Mouse (Mus musculus) neural tube, embryonic 14.5 days (tissue): Measurements from ENCODE around the gene Syngr2. TPM values are rescaled to one million over a fixed set of nuclear protein-coding genes. Genes with fewer than 3 reads are reported as not detected.

Experiments
- ATAC-seq: fragments of 200-750 bp; cut with Nextera tagmentation; 2 replicates; pipeline ENCODE4 v1.8.0; 2017; ENCODE audit warnings: low read depth, mild to moderate bottlenecking, moderate TSS enrichment, moderate library complexity
- H3K27ac ChIP-seq: fragments of 300-500 bp; sonication (generic); 2 replicates; pipeline ENCODE4 v1.5.1; 2014; ENCODE audit warnings: low read depth, mild to moderate bottlenecking, control low read depth, low read length, moderate library complexity, mixed read lengths
- H3K27me3 ChIP-seq: fragments of 300-500 bp; sonication (generic); 2 replicates; pipeline ENCODE4 v1.6.1; 2014; ENCODE audit warnings: low read length; ENCODE audit not compliant: control insufficient read depth, insufficient read depth
- H3K36me3 ChIP-seq: fragments of 300-500 bp; sonication (generic); 2 replicates; pipeline ENCODE4 v1.6.1; 2014; ENCODE audit warnings: low read length, mixed read lengths; ENCODE audit not compliant: control insufficient read depth, insufficient read depth
- H3K4me1 ChIP-seq: fragments of 300-500 bp; sonication (generic); 2 replicates; pipeline ENCODE4 v1.6.1; 2014; ENCODE audit warnings: low read length; ENCODE audit not compliant: control insufficient read depth, insufficient read depth
- H3K4me2 ChIP-seq: fragments of 300-500 bp; sonication (generic); 2 replicates; pipeline ENCODE4 v1.6.1; 2014; ENCODE audit warnings: mild to moderate bottlenecking, low read depth, low read length, control low read depth
- H3K4me3 ChIP-seq: fragments of 300-500 bp; sonication (generic); 2 replicates; pipeline ENCODE4 v1.5.1; 2014; ENCODE audit warnings: low read depth, low read length, control low read depth, mixed read lengths
- H3K9ac ChIP-seq: fragments of 300-500 bp; sonication (generic); replicated peaks from 2 replicates; pipeline ENCODE4 v1.6.1; 2014; ENCODE audit warnings: low read depth, mild to moderate bottlenecking, control low read depth, low read length, mixed read lengths
- H3K9me3 ChIP-seq: fragments of 300-500 bp; sonication (generic); 2 replicates; pipeline ENCODE4 v1.6.1; 2016; ENCODE audit warnings: low read length; ENCODE audit not compliant: control insufficient read depth
- WGBS: fragments of 180-500 bp; shearing (Covaris S2); extraction: QIAGEN DNeasy Blood & Tissue Kit; methylation state at CpG from one replicate; pipeline ENCODE4 v1.1.7; 2014; 5-methylcytosine and 5-hydroxymethylcytosine counted together
- polyA plus RNA-seq: library from polyadenylated mRNA; unstranded; fragments of >200 nt; fragmentation: Nextera tagmentation; extraction: Ambion mirVana; gene quantifications from 2 replicates; pipeline ENCODE4 v1.2.1, GENCODE M21; 2014

Gene Syngr2
- polyA plus RNA-seq, 1 experiment from 2014 or later: 9.7 TPM

- no peak overlapping the region for H3K9ac ChIP-seq
- WGBS: 69% methylated on average over 2 of the region's 2 CpGs
- ATAC-seq: no peak
These were observed 11.3 kb upstream of the Syngr2 start for GRCm38 (mm10) chr11:117798160-117798541.

GRCm38 (mm10) chr11:117799174-117799573, 10.3 kb upstream of the Syngr2 start:
- Histone ChIP-seq H3K4me1 (no peaks in the 10 kb centered on the region), H3K27me3 (no peaks in the 10 kb centered on the region), H3K36me3 (no peaks in the 10 kb centered on the region), H3K9ac (no peak overlapping the region), H3K4me3 (no peak overlapping the region), H3K4me2 (no peak overlapping the region), H3K27ac (no peak overlapping the region), H3K9me3 (no peaks in the 10 kb centered on the region)
- WGBS: 74% methylated on average over 5 of the region's 5 CpGs
- ATAC-seq: no peak

More at GRCm38 (mm10) chr11:117798160-117798541, 11.3 kb upstream of the Syngr2 start:
- Histone ChIP-seq H3K9me3 (no peaks in the 10 kb centered on the region), H3K27ac (no peak overlapping the region), H3K36me3 (no peaks in the 10 kb centered on the region), H3K27me3 (no peaks in the 10 kb centered on the region), H3K4me1 (no peaks in the 10 kb centered on the region), H3K4me3 (no peak overlapping the region), H3K4me2 (no peak overlapping the region)

- Histone ChIP-seq H3K4me1 (no peaks in the 10 kb centered on the region), H3K27me3 (no peaks in the 10 kb centered on the region), H3K4me3 (no peak overlapping the region), H3K36me3 (no peaks in the 10 kb centered on the region), H3K4me2 (no peak overlapping the region), H3K27ac (no peak overlapping the region), H3K9ac (no peak overlapping the region), H3K9me3 (no peaks in the 10 kb centered on the region)
- WGBS: 81% methylated on average over 7 of the region's 7 CpGs
- ATAC-seq: no peak
These were observed 9.4 kb upstream of the Syngr2 start for GRCm38 (mm10) chr11:117800038-117800437.

- no peaks in the 10 kb centered on the region for H3K4me1 ChIP-seq
- no peak overlapping the region for H3K27ac ChIP-seq
- 81% methylated on average over 7 of the region's 7 CpGs for WGBS
- no peak overlapping the region for H3K4me3 ChIP-seq
- H3K4me2 ChIP-seq: no peak overlapping the region
- no peaks in the 10 kb centered on the region for H3K9me3 ChIP-seq
- no peak overlapping the region for H3K9ac ChIP-seq
- no peaks in the 10 kb centered on the region for H3K27me3 ChIP-seq
- no peak for ATAC-seq
- H3K36me3 ChIP-seq: no peaks in the 10 kb centered on the region
These were observed 7.8 kb upstream of the Syngr2 start for GRCm38 (mm10) chr11:117801650-117802049.

GRCm38 (mm10) chr11:117803166-117803688, 6.2 kb upstream of the Syngr2 start:
- no peaks in the 10 kb centered on the region for H3K27me3 ChIP-seq
- H3K9ac ChIP-seq: no peak overlapping the region
- H3K27ac ChIP-seq: no peak overlapping the region
- ATAC-seq: no peak
- H3K9me3 ChIP-seq: no peaks in the 10 kb centered on the region
- H3K36me3 ChIP-seq: no peaks in the 10 kb centered on the region
- no peak overlapping the region for H3K4me3 ChIP-seq
- no peaks in the 10 kb centered on the region for H3K4me1 ChIP-seq
- WGBS: 91% methylated on average over 3 of the region's 3 CpGs
- no peak overlapping the region for H3K4me2 ChIP-seq

GRCm38 (mm10) chr11:117806781-117807180, 2.7 kb upstream of the Syngr2 start:
- no peak overlapping the region for H3K4me2 ChIP-seq
- H3K9ac ChIP-seq: no peak overlapping the region
- H3K4me1 ChIP-seq: no peaks in the 10 kb centered on the region
- no peak overlapping the region for H3K27ac ChIP-seq
- H3K27me3 ChIP-seq: peaks cover 7% of the 10 kb centered on the region
- H3K36me3 ChIP-seq: no peaks in the 10 kb centered on the region
- WGBS: 91% methylated on average over 6 of the region's 6 CpGs
- H3K4me3 ChIP-seq: no peak overlapping the region
- no peak for ATAC-seq
- no peaks in the 10 kb centered on the region for H3K9me3 ChIP-seq

- no peak overlapping the region for H3K9ac ChIP-seq
- WGBS: under 1% methylated on average over 21 of the region's 21 CpGs
These were observed 1.1 kb downstream of the Syngr2 start for GRCm38 (mm10) chr11:117810401-117811046.

GRCm38 (mm10) chr11:117813867-117814266, 4.4 kb downstream of the Syngr2 start:
- no peaks in the 10 kb centered on the region for H3K36me3 ChIP-seq
- no peak overlapping the region for H3K4me3 ChIP-seq
- no peak overlapping the region for H3K9ac ChIP-seq
- H3K4me2 ChIP-seq: no peak overlapping the region
- no peak overlapping the region for H3K27ac ChIP-seq
- no peak for ATAC-seq
- WGBS: 80% methylated on average over 5 of the region's 5 CpGs
- H3K4me1 ChIP-seq: no peaks in the 10 kb centered on the region
- peaks cover 7% of the 10 kb centered on the region for H3K27me3 ChIP-seq
- no peaks in the 10 kb centered on the region for H3K9me3 ChIP-seq

More at GRCm38 (mm10) chr11:117810401-117811046, 1.1 kb downstream of the Syngr2 start:
- no peaks in the 10 kb centered on the region for H3K9me3 ChIP-seq
- H3K27ac ChIP-seq: no peak overlapping the region
- no peaks in the 10 kb centered on the region for H3K4me1 ChIP-seq
- ATAC-seq: peak; percentile 76; the same call in 1 of the 2 replicates
- peak overlapping the region; percentile 78 for H3K4me2 ChIP-seq
- H3K36me3 ChIP-seq: no peaks in the 10 kb centered on the region
- H3K27me3 ChIP-seq: peaks cover 7% of the 10 kb centered on the region
- H3K4me3 ChIP-seq: peak overlapping the region; percentile 52

- Histone ChIP-seq H3K4me2 (no peak overlapping the region), H3K27ac (no peak overlapping the region), H3K9me3 (no peaks in the 10 kb centered on the region), H3K4me3 (no peak overlapping the region), H3K4me1 (no peaks in the 10 kb centered on the region), H3K27me3 (peaks cover 3% of the 10 kb centered on the region; the same call in 1 of the 2 replicates), H3K36me3 (no peaks in the 10 kb centered on the region), H3K9ac (no peak overlapping the region)
- ATAC-seq: no peak
- WGBS: 91% methylated on average over 6 of the region's 6 CpGs
These were observed 5.4 kb downstream of the Syngr2 start for GRCm38 (mm10) chr11:117814704-117815366.
